Mouse (Mus musculus): ENCODE data around the gene Lsg1. TPM values are rescaled to one million over a fixed set of nuclear protein-coding genes. Genes with fewer than 3 reads are reported as not detected.

The Lsg1 gene
- polyA plus RNA-seq, 1 experiment from 2014 or later: 66.1 TPM

DNA sequence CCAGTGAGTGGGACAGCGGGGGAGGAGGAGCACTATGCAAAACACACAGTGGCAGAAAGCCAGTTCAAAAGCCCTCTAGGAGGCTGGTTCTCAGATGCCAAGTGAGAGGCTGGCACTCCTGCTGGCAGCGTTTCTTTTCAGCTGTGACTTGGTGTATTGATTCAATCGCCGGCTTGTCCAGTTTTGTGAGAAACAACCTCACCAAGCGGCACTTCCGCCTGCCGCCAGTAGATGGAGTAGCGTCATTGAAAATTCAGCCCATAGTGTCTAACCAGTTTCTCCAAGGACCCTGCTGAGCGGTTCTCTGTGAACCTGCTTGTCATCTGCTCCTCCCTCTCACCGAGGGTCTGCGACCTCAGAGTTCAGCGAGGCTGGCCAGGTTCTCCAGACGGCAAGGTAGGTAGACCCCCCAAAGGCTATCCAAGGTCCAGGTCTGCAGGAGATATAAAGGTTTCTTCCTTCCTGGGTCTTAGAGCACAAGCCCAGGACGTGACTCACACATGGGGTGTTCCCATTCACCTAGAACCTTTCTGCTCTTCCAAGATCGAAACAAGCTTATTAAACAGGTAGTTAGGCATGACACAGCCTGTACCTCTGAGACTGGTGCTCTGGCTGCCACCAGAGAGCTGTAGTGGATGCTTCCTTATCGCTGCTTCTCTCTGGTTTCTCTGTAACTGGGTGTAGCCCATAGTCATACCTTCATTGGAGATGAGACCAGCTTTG, 9.7 kb upstream of the Lsg1 start:
- no peak for ATAC-seq (ENCODE audit: insufficient number of reproducible peaks, low FRiP score, low TSS enrichment, low read depth)
- Histone ChIP-seq H3K9me3 (no peaks in the 10 kb centered on the region), H3K4me3 (no peak overlapping the region; the same call in 1 of the 2 replicates), H3K36me3 (no peaks in the 10 kb centered on the region), H3K4me1 (peaks cover 27% of the 10 kb centered on the region), H3K27ac (no peak overlapping the region), H3K9ac (no peak overlapping the region), H3K4me2 (peak overlapping the region; percentile 36; the same call in 1 of the 2 replicates), H3K27me3 (peaks cover 45% of the 10 kb centered on the region)
- WGBS: 10% methylated on average over 16 of the region's 16 CpGs

DNA sequence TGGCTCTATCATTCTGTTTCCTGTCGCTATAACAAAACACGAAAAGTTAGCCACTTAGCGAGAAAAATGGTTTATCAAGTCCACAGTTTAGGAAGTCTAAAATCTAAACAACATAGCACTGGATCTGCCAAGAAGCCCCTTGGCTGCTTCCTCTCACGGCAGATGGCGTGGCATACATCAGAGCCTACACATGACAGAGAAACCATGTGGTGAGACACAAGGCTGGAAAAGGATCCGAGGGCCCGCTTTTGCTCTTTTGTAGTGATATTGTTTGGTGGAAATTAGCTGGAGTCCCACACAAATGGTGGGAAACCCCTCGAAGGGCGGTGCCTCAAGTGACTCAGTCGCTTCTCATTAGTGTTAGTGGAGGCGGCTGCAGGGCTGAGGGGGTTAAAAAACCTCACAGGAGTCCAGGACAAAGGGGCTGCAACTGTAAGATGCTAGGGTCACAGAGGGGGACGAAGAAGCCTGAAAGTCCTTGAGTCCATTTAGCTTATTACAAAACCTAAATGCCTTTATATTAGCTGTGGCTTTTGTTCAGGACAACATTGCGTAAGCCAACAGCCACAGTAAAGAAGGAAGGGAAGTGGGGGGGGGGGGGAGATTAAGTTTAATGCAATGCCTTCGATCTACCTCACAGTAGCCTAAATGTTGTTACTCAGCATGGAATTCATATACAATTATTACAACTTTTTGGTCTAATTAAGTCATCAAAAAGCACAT, 8.6 kb upstream of the Lsg1 start:
- Histone ChIP-seq H3K9ac (no peak overlapping the region), H3K27ac (no peak overlapping the region), H3K4me1 (peaks cover 16% of the 10 kb centered on the region), H3K4me2 (no peak overlapping the region), H3K27me3 (peaks cover 36% of the 10 kb centered on the region), H3K9me3 (no peaks in the 10 kb centered on the region), H3K36me3 (no peaks in the 10 kb centered on the region), H3K4me3 (no peak overlapping the region)
- no peak for ATAC-seq (ENCODE audit: insufficient number of reproducible peaks, low FRiP score, low TSS enrichment, low read depth)
- 70% methylated on average over 14 of the region's 14 CpGs for WGBS

DNA sequence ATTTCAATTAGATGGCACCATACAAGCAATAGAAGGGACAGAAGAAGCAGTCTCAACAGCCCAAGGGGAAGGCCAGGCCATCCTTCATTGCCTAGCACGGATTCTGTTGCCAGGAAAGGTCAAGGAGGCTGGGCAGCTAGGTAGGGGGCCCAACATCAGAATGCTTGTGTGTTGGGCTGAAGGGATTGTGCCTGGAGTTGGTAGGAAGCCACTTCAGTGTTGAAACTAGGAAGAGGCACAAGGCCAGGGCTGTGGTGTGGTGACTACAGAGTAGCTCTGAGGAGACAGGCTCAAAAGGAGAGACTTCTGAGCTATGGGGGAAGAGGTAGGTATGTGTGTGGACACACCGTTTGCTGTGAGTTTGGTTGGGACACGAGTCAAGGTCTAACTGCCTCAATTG, 8.0 kb upstream of the Lsg1 start:
- Histone ChIP-seq H3K27me3 (peaks cover 30% of the 10 kb centered on the region), H3K4me3 (no peak overlapping the region), H3K36me3 (no peaks in the 10 kb centered on the region), H3K4me2 (no peak overlapping the region), H3K9me3 (no peaks in the 10 kb centered on the region), H3K4me1 (peaks cover 9% of the 10 kb centered on the region), H3K9ac (no peak overlapping the region), H3K27ac (no peak overlapping the region)
- WGBS: 52% methylated on average over 3 of the region's 3 CpGs
- no peak for ATAC-seq (ENCODE audit: insufficient number of reproducible peaks, low FRiP score, low TSS enrichment, low read depth)

DNA sequence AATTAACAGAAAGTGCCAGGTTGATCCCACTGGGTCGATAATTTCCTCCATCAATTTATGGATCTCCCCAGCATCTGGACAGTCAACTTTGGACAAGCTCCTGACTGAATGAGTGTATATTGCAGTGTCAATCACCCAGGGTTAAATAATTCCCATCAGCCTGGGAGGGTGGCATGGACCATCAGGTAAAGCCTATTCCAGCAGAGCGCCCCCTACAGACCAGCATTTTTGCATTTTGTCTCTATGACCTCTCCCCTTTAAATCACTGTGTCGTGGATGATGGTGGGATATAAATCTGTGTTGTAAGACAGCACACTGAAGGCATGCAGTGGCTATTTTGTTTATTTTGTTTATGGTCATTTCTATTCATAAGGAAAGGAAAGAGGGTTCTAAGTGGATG, 4.6 kb upstream of the Lsg1 start:
- Histone ChIP-seq H3K4me3 (no peak overlapping the region), H3K27me3 (peaks cover 16% of the 10 kb centered on the region), H3K27ac (no peak overlapping the region), H3K9ac (no peak overlapping the region), H3K9me3 (no peaks in the 10 kb centered on the region), H3K36me3 (no peaks in the 10 kb centered on the region), H3K4me2 (no peak overlapping the region), H3K4me1 (no peaks in the 10 kb centered on the region)
- WGBS: 49% methylated on average over 3 of the region's 3 CpGs
- no peak for ATAC-seq (ENCODE audit: insufficient number of reproducible peaks, low FRiP score, low TSS enrichment, low read depth)

DNA sequence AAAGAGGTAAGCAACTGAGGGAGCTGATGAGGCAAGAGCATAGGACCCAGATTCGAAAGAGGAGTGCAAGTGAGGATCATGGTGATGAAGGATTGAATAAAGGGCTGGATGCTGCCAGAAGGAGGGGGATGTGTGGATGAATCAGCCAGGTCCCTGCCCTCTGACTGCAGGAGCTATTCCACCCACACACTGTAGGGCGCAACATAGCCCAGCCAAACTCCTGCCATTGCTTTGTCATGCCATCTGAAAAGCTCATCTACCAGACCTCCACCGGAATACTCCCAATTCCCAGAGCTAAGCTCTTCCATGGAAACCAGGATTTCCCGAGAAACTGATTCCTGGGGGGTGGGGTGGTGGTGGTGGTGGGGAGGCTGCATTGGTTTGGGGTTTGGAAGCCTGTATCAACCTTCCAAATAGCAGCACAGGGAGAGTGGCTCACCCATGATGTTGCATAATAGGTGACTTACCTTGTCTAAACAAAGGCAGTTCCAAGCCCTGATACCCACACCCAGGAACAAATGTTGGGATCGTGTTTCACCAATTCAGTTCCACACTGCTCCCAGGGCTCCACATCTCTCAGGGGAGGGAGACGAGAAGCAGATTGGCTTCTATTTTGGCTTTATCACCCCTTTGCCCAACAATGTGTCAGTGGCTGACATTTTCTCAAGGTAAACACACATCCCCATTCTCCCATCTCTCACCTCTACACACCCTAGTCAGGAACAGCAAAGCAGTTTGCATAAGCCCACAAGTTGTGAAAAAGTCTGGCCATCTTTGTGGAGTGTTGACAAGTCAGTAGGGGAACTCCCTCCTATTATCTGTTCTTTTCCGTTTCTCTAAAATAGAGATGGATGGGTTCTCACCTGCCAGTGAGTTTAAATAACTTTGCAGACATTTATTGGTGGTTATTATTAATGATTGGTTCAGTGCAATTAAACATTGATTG, 3.1 kb upstream of the Lsg1 start:
- H3K27ac ChIP-seq: no peak overlapping the region
- no peak for ATAC-seq (ENCODE audit: insufficient number of reproducible peaks, low FRiP score, low TSS enrichment, low read depth)
- peaks cover 3% of the 10 kb centered on the region; the same call in 1 of the 2 replicates for H3K4me1 ChIP-seq
- 32% methylated on average over 7 of the region's 7 CpGs for WGBS
- no peak overlapping the region for H3K9ac ChIP-seq
- no peak overlapping the region for H3K4me3 ChIP-seq
- no peaks in the 10 kb centered on the region for H3K9me3 ChIP-seq
- no peak overlapping the region for H3K4me2 ChIP-seq
- H3K36me3 ChIP-seq: peaks cover 2% of the 10 kb centered on the region
- 0 out of 2 replicates have a peak, but pooled peaks cover 4% of the 10 kb centered on the region for H3K27me3 ChIP-seq

DNA sequence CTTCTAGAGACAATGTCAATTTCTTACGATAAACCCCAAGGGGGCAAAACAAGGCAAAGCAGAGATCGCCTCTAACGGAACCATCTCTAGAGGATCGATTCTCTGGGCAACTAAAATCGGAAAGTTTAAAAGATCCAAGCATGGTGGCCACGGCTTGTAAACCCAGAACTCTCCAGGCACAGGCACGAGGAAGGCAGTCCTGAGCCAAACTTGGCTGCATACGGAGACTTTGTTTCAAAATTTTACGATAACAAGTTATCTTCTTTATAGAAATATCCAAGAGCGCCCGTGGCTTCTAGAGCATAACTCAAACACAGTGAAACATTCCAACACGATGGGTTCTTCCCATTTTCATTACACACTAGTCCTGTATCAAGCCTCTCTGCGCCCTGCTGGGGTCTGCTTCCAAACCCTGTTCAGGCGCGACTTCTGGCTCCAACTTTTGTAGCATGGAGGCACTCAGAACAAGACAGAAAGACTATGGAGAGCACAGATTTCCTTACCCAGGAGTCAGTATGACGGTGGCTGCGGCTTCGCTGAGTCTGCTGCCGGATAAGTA, 378 bp downstream of the Lsg1 start:
- Histone ChIP-seq H3K36me3 (peaks cover 35% of the 10 kb centered on the region), H3K4me3 (peak overlapping the region; percentile 88), H3K4me1 (peaks cover 3% of the 10 kb centered on the region; the same call in 1 of the 2 replicates), H3K4me2 (peak overlapping the region; percentile 79), H3K27me3 (no peaks in the 10 kb centered on the region), H3K27ac (peak overlapping the region; percentile 82), H3K9me3 (no peaks in the 10 kb centered on the region), H3K9ac (peak overlapping the region; percentile 85)
- 3% methylated on average over 19 of the region's 19 CpGs for WGBS
- no peak for ATAC-seq (ENCODE audit: insufficient number of reproducible peaks, low FRiP score, low TSS enrichment, low read depth)

DNA sequence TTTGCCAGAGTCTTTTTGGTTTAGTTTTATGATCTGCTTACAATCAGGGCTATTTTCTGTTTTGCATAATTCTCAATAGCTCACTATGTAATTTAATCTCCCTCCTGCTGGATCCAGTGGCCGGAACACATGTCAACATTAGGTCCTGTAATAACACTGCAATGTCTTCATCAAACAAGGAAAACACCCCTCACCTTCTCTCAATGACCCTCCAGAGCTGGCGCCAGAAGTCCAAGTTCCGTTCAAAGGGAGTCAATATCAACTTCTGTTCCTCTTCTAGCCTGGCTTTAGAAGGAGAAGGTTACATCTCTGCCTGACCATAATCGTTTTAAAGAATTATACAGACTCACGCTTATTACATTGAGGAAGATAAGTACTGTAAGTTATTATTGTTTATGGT, 6.6 kb downstream of the Lsg1 start:
- Histone ChIP-seq H3K9ac (no peak overlapping the region), H3K27me3 (no peaks in the 10 kb centered on the region), H3K27ac (no peak overlapping the region), H3K4me2 (no peak overlapping the region), H3K4me1 (no peaks in the 10 kb centered on the region), H3K4me3 (no peak overlapping the region), H3K9me3 (no peaks in the 10 kb centered on the region), H3K36me3 (peaks cover 97% of the 10 kb centered on the region)
- ATAC-seq (ENCODE audit: insufficient number of reproducible peaks, low FRiP score, low TSS enrichment, low read depth): no peak
- 85% methylated on average over 5 of the region's 5 CpGs for WGBS

DNA sequence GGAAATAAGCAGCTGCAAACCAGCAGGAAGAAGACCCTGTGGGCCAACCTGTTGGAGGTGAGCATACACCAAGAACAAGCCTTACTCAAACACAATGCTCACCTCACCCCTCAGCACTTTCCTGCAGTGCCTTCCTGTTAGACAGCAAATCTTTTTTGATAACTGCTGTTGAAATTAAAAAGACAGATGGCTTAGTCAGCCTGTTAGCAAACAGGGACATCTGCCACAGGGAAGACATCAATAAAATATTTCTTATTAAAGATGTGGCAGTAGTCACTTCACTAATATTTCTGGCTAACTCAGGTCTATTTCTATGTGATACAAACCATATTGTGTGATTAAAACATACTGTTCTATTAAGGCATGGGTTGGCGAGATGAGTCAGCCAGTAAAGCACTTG, 11.0 kb downstream of the Lsg1 start:
- Histone ChIP-seq H3K9ac (no peak overlapping the region), H3K4me2 (no peak overlapping the region), H3K4me1 (no peaks in the 10 kb centered on the region), H3K9me3 (no peaks in the 10 kb centered on the region), H3K27ac (no peak overlapping the region), H3K27me3 (no peaks in the 10 kb centered on the region), H3K4me3 (no peak overlapping the region), H3K36me3 (peaks cover 91% of the 10 kb centered on the region)
- no peak for ATAC-seq (ENCODE audit: insufficient number of reproducible peaks, low FRiP score, low TSS enrichment, low read depth)
- 73% methylated on average over 1 of the region's 1 CpGs for WGBS

DNA sequence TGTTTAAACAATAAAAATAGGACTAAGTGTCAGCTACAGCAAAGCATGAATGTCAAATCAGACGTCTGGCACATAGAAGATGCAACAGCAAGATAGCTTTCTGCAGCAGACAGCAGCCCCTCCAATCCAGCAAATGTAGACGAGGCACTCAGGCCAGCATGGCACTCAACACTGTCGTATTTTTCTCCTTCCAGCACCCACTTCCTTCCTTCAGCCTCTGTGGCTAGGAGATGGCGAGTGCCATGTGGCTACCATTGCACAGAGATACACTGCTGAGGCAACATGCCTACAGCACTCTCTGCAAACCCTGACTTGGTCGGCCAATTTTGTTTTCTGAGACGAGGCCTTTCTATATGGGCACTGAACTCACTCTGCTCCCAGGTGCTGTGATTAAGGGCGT, 11.6 kb downstream of the Lsg1 start:
- Histone ChIP-seq H3K27ac (no peak overlapping the region), H3K4me1 (no peaks in the 10 kb centered on the region), H3K36me3 (peaks cover 91% of the 10 kb centered on the region), H3K27me3 (no peaks in the 10 kb centered on the region), H3K9ac (no peak overlapping the region), H3K4me2 (no peak overlapping the region), H3K4me3 (no peak overlapping the region), H3K9me3 (no peaks in the 10 kb centered on the region)
- ATAC-seq (ENCODE audit: insufficient number of reproducible peaks, low FRiP score, low TSS enrichment, low read depth): no peak
- WGBS: 81% methylated on average over 7 of the region's 7 CpGs

DNA sequence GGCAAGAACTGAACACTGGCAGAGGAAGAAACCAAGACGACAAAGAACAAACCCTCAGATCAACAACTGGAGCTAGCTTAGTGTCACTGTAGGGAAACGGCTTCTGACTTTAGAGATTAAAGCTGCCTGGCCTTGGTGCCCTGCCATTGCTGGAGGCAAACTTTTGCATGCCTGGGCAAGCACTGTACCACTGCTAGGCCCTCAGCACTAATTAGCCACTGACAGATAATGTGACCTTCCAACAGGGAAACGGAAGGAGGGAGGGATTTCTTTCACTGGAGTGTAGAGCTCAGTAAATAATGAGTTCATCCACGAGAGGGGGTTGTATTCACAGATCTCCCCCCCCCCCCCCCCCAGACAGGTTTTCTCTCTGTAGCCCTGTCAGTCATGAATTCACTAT, 15.2 kb downstream of the Lsg1 start:
- H3K27ac ChIP-seq: no peak overlapping the region
- no peak for ATAC-seq (ENCODE audit: insufficient number of reproducible peaks, low FRiP score, low TSS enrichment, low read depth)
- WGBS: 57% methylated on average over 4 of the region's 4 CpGs

DNA sequence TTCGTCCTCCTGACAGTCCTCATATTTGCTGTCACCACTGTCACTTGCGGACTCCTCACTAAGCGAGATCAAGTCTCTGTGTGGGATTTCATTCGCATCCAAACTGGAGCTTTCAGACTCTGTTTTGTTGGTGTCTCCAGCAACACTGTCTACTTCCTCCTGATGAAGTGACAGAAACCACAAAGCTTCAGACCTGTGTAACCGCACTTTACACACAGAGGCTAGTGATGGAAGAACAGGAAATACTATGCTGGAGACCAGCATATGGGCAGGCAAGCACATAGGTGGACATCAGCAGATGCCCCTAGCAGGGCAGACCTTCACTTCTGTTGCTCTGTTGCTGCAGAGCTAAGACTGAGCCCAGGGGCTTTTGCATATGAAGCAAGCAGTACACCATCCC, 16.0 kb downstream of the Lsg1 start:
- Histone ChIP-seq H3K4me3 (no peak overlapping the region), H3K36me3 (peaks cover 92% of the 10 kb centered on the region), H3K4me2 (no peak overlapping the region), H3K9ac (no peak overlapping the region), H3K4me1 (no peaks in the 10 kb centered on the region), H3K9me3 (no peaks in the 10 kb centered on the region), H3K27me3 (no peaks in the 10 kb centered on the region), H3K27ac (no peak overlapping the region)
- ATAC-seq (ENCODE audit: insufficient number of reproducible peaks, low FRiP score, low TSS enrichment, low read depth): no peak
- 91% methylated on average over 5 of the region's 5 CpGs for WGBS

More for the DNA sequence above, 15.2 kb downstream of the Lsg1 start:
- H3K9ac ChIP-seq: no peak overlapping the region
- no peaks in the 10 kb centered on the region for H3K9me3 ChIP-seq
- H3K4me2 ChIP-seq: no peak overlapping the region
- H3K4me3 ChIP-seq: no peak overlapping the region
- no peaks in the 10 kb centered on the region for H3K27me3 ChIP-seq
- H3K4me1 ChIP-seq: no peaks in the 10 kb centered on the region
- H3K36me3 ChIP-seq: peaks cover 92% of the 10 kb centered on the region

All from limb, embryonic 15.5 days (tissue).